7 mouse cellular contexts compared by ENCODE assay signal in genomic region chr13:88820686-88821308, GRCm38 (mm10). TPM values are rescaled to one million over a fixed set of nuclear protein-coding genes. Genes with fewer than 3 reads are reported as not detected.
A peak's percentile ranks its signal among the peaks of the same experiment; 100 is the strongest.
DNase-seq lines count a peak whose midpoint lies in the region; ATAC-seq and TF ChIP-seq lines count a peak whose summit lies in the region.

No protein-coding gene starts in this region.

- no peaks in the 10 kb centered on the region for H3K27me3 ChIP-seq in embryonic facial prominence, embryonic 13.5 days
- H3K27me3 ChIP-seq in intestine, embryonic 16.5 days (replicated peaks; ENCODE audit: control insufficient read depth, insufficient read depth, low read length), result 0 out of 2 replicates have a peak, but pooled peaks cover 3% of the 10 kb centered on the region
- H3K27me3 ChIP-seq in neural tube, embryonic 15.5 days (replicated peaks), result no peaks in the 10 kb centered on the region

- no peak for TF ChIP-seq POLR2A in lung, adult 2 months (IDR thresholded peaks at IDR 0.05; ENCODE audit: borderline replicate concordance, extremely low read depth, low read depth, low read length)

- H3K27ac ChIP-seq in embryonic facial prominence, embryonic 13.5 days, result peak overlapping the region; percentile 18; the same call in 1 of the 2 replicates
- no peak overlapping the region for H3K27ac ChIP-seq in intestine, embryonic 16.5 days (ENCODE audit: low read length)
- H3K27ac ChIP-seq in neural tube, embryonic 15.5 days (replicated peaks), result peak overlapping the region; percentile 10; the same call in 1 of the 2 replicates

- no peaks in the 10 kb centered on the region for H3K9me3 ChIP-seq in embryonic facial prominence, embryonic 13.5 days
- H3K9me3 ChIP-seq in intestine, embryonic 16.5 days (ENCODE audit: control insufficient read depth, low read length), result no peaks in the 10 kb centered on the region
- no peaks in the 10 kb centered on the region for H3K9me3 ChIP-seq in neural tube, embryonic 15.5 days (replicated peaks)

- ATAC-seq in embryonic facial prominence, embryonic 13.5 days (ENCODE audit: insufficient number of reproducible peaks, insufficient read depth, low FRiP score, low TSS enrichment, low read depth), result no peak
- ATAC-seq in intestine, embryonic 16.5 days, result 0 out of 2 replicates have a peak, but pooled peaks have one; percentile 9
- ATAC-seq in neural tube, embryonic 15.5 days (ENCODE audit: low FRiP score), result peak; percentile 40
- ATAC-seq in granulocyte monocyte progenitor cell, adult 5-6 weeks (replicated peaks; ENCODE audit: poor library complexity, severe bottlenecking), result no peak

- H3K9ac ChIP-seq in embryonic facial prominence, embryonic 13.5 days, result no peak overlapping the region
- no peak overlapping the region for H3K9ac ChIP-seq in intestine, embryonic 16.5 days (ENCODE audit: low read depth, low read length)
- no peak overlapping the region for H3K9ac ChIP-seq in neural tube, embryonic 15.5 days (replicated peaks)

- H3K4me2 ChIP-seq in embryonic facial prominence, embryonic 13.5 days, result peak overlapping the region; percentile 90
- peak overlapping the region; percentile 94 for H3K4me2 ChIP-seq in intestine, embryonic 16.5 days (ENCODE audit: low read depth, low read length)
- peak overlapping the region; percentile 90 for H3K4me2 ChIP-seq in neural tube, embryonic 15.5 days

- H3K4me1 ChIP-seq in lung, adult 2 months (ENCODE audit: control insufficient read depth, insufficient read depth, low read length), result no peaks in the 10 kb centered on the region
- peaks cover 8% of the 10 kb centered on the region for H3K4me1 ChIP-seq in embryonic facial prominence, embryonic 13.5 days
- peaks cover 11% of the 10 kb centered on the region for H3K4me1 ChIP-seq in intestine, embryonic 16.5 days (ENCODE audit: control insufficient read depth, insufficient read depth, low read length)
- H3K4me1 ChIP-seq in neural tube, embryonic 15.5 days, result peaks cover 18% of the 10 kb centered on the region

- 22% methylated on average over 5 of the region's 5 CpGs for whole genome bisulfite sequencing in lung, adult 2 months
- WGBS in embryonic facial prominence, embryonic 13.5 days, result 12% methylated on average over 5 of the region's 5 CpGs
- 22% methylated on average over 5 of the region's 5 CpGs for WGBS in intestine, embryonic 16.5 days
- 21% methylated on average over 5 of the region's 5 CpGs for WGBS in neural tube, embryonic 15.5 days

- peak overlapping the region; percentile 2 for H3K4me3 ChIP-seq in lung, adult 2 months (replicated peaks; ENCODE audit: extremely low read depth, low read depth, low read length)
- peak overlapping the region; percentile 69 for H3K4me3 ChIP-seq in embryonic facial prominence, embryonic 13.5 days
- peak overlapping the region; percentile 74 for H3K4me3 ChIP-seq in intestine, embryonic 16.5 days (ENCODE audit: low read length)
- H3K4me3 ChIP-seq in neural tube, embryonic 15.5 days (replicated peaks), result peak overlapping the region; percentile 82

- no peak for DNase-seq in lung, adult 2 months
- DNase-seq in lung, postnatal 10 days, result no peak
- DNase-seq in B cell, adult 2 months, result no peak

- no peak for TF ChIP-seq CTCF in lung, adult 2 months (IDR thresholded peaks at IDR 0.05; ENCODE audit: insufficient read depth, low read length)

- no peaks in the 10 kb centered on the region for H3K36me3 ChIP-seq in embryonic facial prominence, embryonic 13.5 days
- H3K36me3 ChIP-seq in intestine, embryonic 16.5 days (ENCODE audit: control insufficient read depth, insufficient read depth, low read length), result no peaks in the 10 kb centered on the region
- no peaks in the 10 kb centered on the region for H3K36me3 ChIP-seq in neural tube, embryonic 15.5 days

RNA-seq across cellular contexts. Expression of gene Edil3, which starts 0.5 kb away (rescaled TPM):
- polyA plus RNA-seq in lung, adult 2 months (2012; rRNA removed), result 2.7 and 3.8 TPM in 2 replicates
- polyA plus RNA-seq in embryonic facial prominence, embryonic 13.5 days (2015; fragmentation: Nextera tagmentation; extraction: Ambion mirVana), result 20.1 and 24.6 TPM in 2 replicates
- 5.7 and 6.2 TPM in 2 replicates for polyA plus RNA-seq in intestine, embryonic 16.5 days (2015; fragmentation: Nextera tagmentation; extraction: Ambion mirVana)
- 49.3 and 66.3 TPM in 2 replicates for polyA plus RNA-seq in neural tube, embryonic 15.5 days (2015; fragmentation: Nextera tagmentation; extraction: Ambion mirVana)
- total RNA-seq in granulocyte monocyte progenitor cell, adult 5-6 weeks (2014; fragmentation: Nextera tagmentation), result not detected in 2 replicates
- 0.09 TPM in 1 of 2 replicates, not detected in the other for total RNA-seq in granulocyte monocyte progenitor cell, adult 5-6 weeks (2017)

Comparison
In these comparisons a context has a peak if more than half of its experiments do, and no peak if none do; other contexts are left out.
1. H3K4me3 ChIP-seq: peak in every context shown above with its lines; median percentile 82 in neural tube, embryonic 15.5 days; 74 in intestine, embryonic 16.5 days; 69 in embryonic facial prominence, embryonic 13.5 days; 2 in lung, adult 2 months.
2. ATAC-seq: peak in intestine, embryonic 16.5 days (single experiment) and neural tube, embryonic 15.5 days (single experiment); none in embryonic facial prominence, embryonic 13.5 days (single experiment) and granulocyte monocyte progenitor cell, adult 5-6 weeks (single experiment).
3. Peak in every context shown above with its lines, with median percentiles within 50 percentile points of each other: H3K4me2 ChIP-seq.